In genomic region chr11:68447242-68447641, GRCm38 (mm10) we compare ENCODE assay signal across 25 mouse cellular contexts. TPM values are rescaled to one million over a fixed set of nuclear protein-coding genes. Genes with fewer than 3 reads are reported as not detected.
DNase-seq lines count a peak whose midpoint lies in the region; ATAC-seq and TF ChIP-seq lines count a peak whose summit lies in the region.
"Had no signal": no experiment of that assay in that cellular context is flagged by ENCODE, and none has a peak within 500 bp of the region (broad histone marks: within the 10 kb centered on the region; RNA-seq: fewer than 3 reads in every experiment).

No protein-coding gene starts in this region.

- H3K27ac ChIP-seq in forebrain, postnatal 0 days (ENCODE audit: low read depth, low read length): no peak overlapping the region
- H3K27ac ChIP-seq: embryonic facial prominence, embryonic 12.5 days; forebrain, embryonic 13.5 days; heart, embryonic 15.5 days; hindbrain, embryonic 13.5 days; hindbrain, postnatal 0 days; intestine, embryonic 15.5 days had no signal

- DNase-seq in CD4-positive helper T cell, adult 2 months (ENCODE audit: low read depth, low spot score): peak; percentile 72
- peak; percentile 79 for DNase-seq in T-cell, adult 2 months (ENCODE audit: low spot score)
- DNase-seq in cerebellum, adult 11 months: no peak
- DNase-seq in MN1 (ENCODE audit: low spot score): no peak
- DNase-seq in layer of hippocampus, postnatal 25 days (ENCODE audit: extremely low spot score in 1 of 2, low spot score in 1 of 2): no peak
- no peak for DNase-seq in forebrain, postnatal 0 days
- DNase-seq: adrenal gland, postnatal 14 days; B cell, adult 2 months; cerebellum, adult 8-10 months; cerebellum, postnatal 14 days; gastrocnemius, postnatal 36 days; heart, adult 18-20 months; heart, postnatal 14 days had no signal

- no peaks in the 10 kb centered on the region for H3K36me3 ChIP-seq in forebrain, postnatal 0 days (ENCODE audit: insufficient read depth)
- H3K36me3 ChIP-seq: embryonic facial prominence, embryonic 12.5 days; G1E; heart, embryonic 15.5 days; hindbrain, embryonic 13.5 days; intestine, embryonic 15.5 days had no signal

- ATAC-seq in granulocyte monocyte progenitor cell, adult 5-6 weeks (replicated peaks; ENCODE audit: poor library complexity, severe bottlenecking): peak; percentile 31; the same call in 1 of the 2 replicates
- peak; percentile 7; the same call in 1 of the 2 replicates for ATAC-seq in monocyte, adult 5-6 weeks (replicated peaks; ENCODE audit: insufficient number of reproducible peaks, low FRiP score, low TSS enrichment, poor library complexity, severe bottlenecking)
- ATAC-seq in forebrain, postnatal 0 days: no peak
- ATAC-seq: activated CD4-positive, CD25-positive, alpha-beta regulatory T cell, adult 4 months; forebrain, embryonic 13.5 days; hindbrain, postnatal 0 days; intestine, embryonic 15.5 days had no signal

- 95% methylated on average over 2 of the region's 2 CpGs for WGBS in forebrain, postnatal 0 days

- no peak for TF ChIP-seq CTCF in forebrain, postnatal 0 days (IDR thresholded peaks at IDR 0.05; ENCODE audit: low read depth)

- H3K27me3 ChIP-seq in forebrain, postnatal 0 days (ENCODE audit: insufficient read depth, low read length): no peaks in the 10 kb centered on the region
- H3K27me3 ChIP-seq: forebrain, embryonic 13.5 days; hindbrain, embryonic 13.5 days; intestine, embryonic 15.5 days had no signal

- H3K9me3 ChIP-seq in forebrain, postnatal 0 days (ENCODE audit: low read length): no peaks in the 10 kb centered on the region
- H3K9me3 ChIP-seq: embryonic facial prominence, embryonic 12.5 days; forebrain, embryonic 13.5 days; G1E; heart, embryonic 15.5 days; hindbrain, embryonic 13.5 days; intestine, embryonic 15.5 days had no signal

- H3K4me2 ChIP-seq in forebrain, postnatal 0 days (ENCODE audit: low read depth): no peak overlapping the region
- H3K4me2 ChIP-seq: embryonic facial prominence, embryonic 12.5 days; forebrain, embryonic 13.5 days; heart, embryonic 11.5 days; heart, embryonic 15.5 days; hindbrain, embryonic 13.5 days; intestine, embryonic 15.5 days had no signal

- H3K4me1 ChIP-seq in forebrain, postnatal 0 days (ENCODE audit: insufficient read depth): no peaks in the 10 kb centered on the region

- no peak overlapping the region for H3K4me3 ChIP-seq in forebrain, postnatal 0 days (ENCODE audit: low read depth, low read length)
- H3K4me3 ChIP-seq: embryonic facial prominence, embryonic 12.5 days; forebrain, embryonic 13.5 days; heart, embryonic 15.5 days; hindbrain, embryonic 13.5 days; intestine, embryonic 15.5 days had no signal

- no peak overlapping the region for H3K9ac ChIP-seq in forebrain, postnatal 0 days
- H3K9ac ChIP-seq: embryonic facial prominence, embryonic 12.5 days; forebrain, embryonic 13.5 days; heart, embryonic 15.5 days; hindbrain, embryonic 13.5 days; intestine, embryonic 15.5 days had no signal

RNA-seq across cellular contexts. Expression of gene Pik3r5, which starts 15.3 kb away (rescaled TPM):
- 16.5 TPM in 2 replicates for total RNA-seq in granulocyte monocyte progenitor cell, adult 5-6 weeks (2014; fragmentation: Nextera tagmentation)
- 4.4 and 9.0 TPM in 2 replicates for total RNA-seq in granulocyte monocyte progenitor cell, adult 5-6 weeks (2017)
- 66.2 to 140 TPM (median 84.0 TPM) in 3 replicates for total RNA-seq in monocyte, adult 5-6 weeks (2017)
- total RNA-seq in layer of hippocampus, postnatal 25 days (2021): 1 to 10 TPM; 1.7 to 2.1 TPM
- 0.54 and 1.8 TPM in 2 replicates for total RNA-seq in forebrain, postnatal 0 days (2014; rRNA removed)
- polyA plus RNA-seq in forebrain, postnatal 0 days (2015; fragmentation: Nextera tagmentation; extraction: Ambion mirVana): 0.24 and 0.54 TPM in 2 replicates

RNA-seq across cellular contexts. Expression of gene Ntn1, which starts 46.6 kb away (rescaled TPM):
- total RNA-seq in granulocyte monocyte progenitor cell, adult 5-6 weeks (2014; fragmentation: Nextera tagmentation): not detected in 2 replicates
- total RNA-seq in granulocyte monocyte progenitor cell, adult 5-6 weeks (2017): not detected in 2 replicates
- total RNA-seq in monocyte, adult 5-6 weeks (2017): 0.32 TPM in 1 of 3 replicates, not detected in the others
- total RNA-seq in layer of hippocampus, postnatal 25 days (2021): 1 to 10 TPM; 7.4 to 7.5 TPM
- total RNA-seq in forebrain, postnatal 0 days (2014; rRNA removed): 22.9 and 35.5 TPM in 2 replicates
- polyA plus RNA-seq in forebrain, postnatal 0 days (2015; fragmentation: Nextera tagmentation; extraction: Ambion mirVana): 4.0 and 6.0 TPM in 2 replicates
- total RNA-seq: hematopoietic stem cell, adult 5-6 weeks had no signal
- polyA plus RNA-seq: G1E had no signal

RNA-seq across cellular contexts. Expression of gene Pik3r6, which starts 55.6 kb away (rescaled TPM):
- total RNA-seq in granulocyte monocyte progenitor cell, adult 5-6 weeks (2014; fragmentation: Nextera tagmentation): 5.7 and 7.8 TPM in 2 replicates
- total RNA-seq in granulocyte monocyte progenitor cell, adult 5-6 weeks (2017): 9.7 and 16.4 TPM in 2 replicates
- total RNA-seq in monocyte, adult 5-6 weeks (2017): 12.6 to 14.2 TPM (median 13.9 TPM) in 3 replicates
- total RNA-seq in layer of hippocampus, postnatal 25 days (2021): 1 to 10 TPM; 1.6 to 2.0 TPM
- total RNA-seq in forebrain, postnatal 0 days (2014; rRNA removed): 1.5 and 2.0 TPM in 2 replicates
- 0.92 and 1.8 TPM in 2 replicates for polyA plus RNA-seq in forebrain, postnatal 0 days (2015; fragmentation: Nextera tagmentation; extraction: Ambion mirVana)
- polyA plus RNA-seq: activated CD4-positive, CD25-positive, alpha-beta regulatory T cell, adult 4 months had no signal

Comparison
In these comparisons a context has a peak if more than half of its experiments do, and no peak if none do; other contexts are left out.
1. DNase-seq: peak in CD4-positive helper T cell, adult 2 months (single experiment) and T-cell, adult 2 months (single experiment); none in cerebellum, adult 11 months (single experiment), MN1 (single experiment), layer of hippocampus, postnatal 25 days (0 of 2) and forebrain, postnatal 0 days (single experiment).